Mouse (Mus musculus): ENCODE measurements at regions not wholly inside any gene's neighbourhood (a gene's known extent, or its start where the extent isn't known, plus 50 kb on each side); places are given as distances from the start of the nearest gene placed in this dataset.

DNA sequence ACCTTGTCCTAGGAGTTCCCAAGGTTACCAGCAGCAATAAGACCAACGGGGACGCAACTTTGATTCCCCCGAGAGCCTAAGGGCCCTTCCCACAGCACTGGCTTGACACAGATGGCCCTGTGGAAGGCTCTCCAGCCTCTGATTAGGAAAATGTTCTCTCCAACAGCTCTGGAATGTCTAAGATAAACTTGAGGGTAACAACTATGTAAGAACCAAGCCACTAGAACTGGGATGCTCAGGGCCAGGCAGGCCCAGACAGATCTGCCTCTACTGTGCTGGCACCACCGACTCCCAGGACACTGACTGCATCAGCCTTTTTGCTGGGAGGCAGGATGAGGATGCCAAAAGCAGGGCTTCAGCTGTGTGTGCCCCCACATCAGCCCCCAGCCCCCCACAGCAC is 61.9 kb upstream of the Laptm4a start:
- DNase-seq (ENCODE audit: low spot score): no peak
- WGBS: 51% methylated on average over 4 of the region's 4 CpGs
- no peak overlapping the region for H3K9ac ChIP-seq (ENCODE audit: low read depth, low read length, severe bottlenecking)
- no peak overlapping the region for H3K4me2 ChIP-seq (replicated peaks; ENCODE audit: low read depth, low read length, severe bottlenecking)
- peaks cover 30% of the 10 kb centered on the region for H3K4me1 ChIP-seq (ENCODE audit: control insufficient read depth, insufficient read depth, low read length)
- H3K36me3 ChIP-seq (ENCODE audit: control insufficient read depth, insufficient read depth, low read length): no peaks in the 10 kb centered on the region
- no peak for TF ChIP-seq POLR2A (IDR thresholded peaks at IDR 0.05; ENCODE audit: borderline replicate concordance, extremely low read depth, insufficient read depth, insufficient read length)
- no peaks in the 10 kb centered on the region for H3K9me3 ChIP-seq (ENCODE audit: control insufficient read depth, low read length)
- H3K27ac ChIP-seq (replicated peaks; ENCODE audit: low read depth, low read length): no peak overlapping the region
- no peaks in the 10 kb centered on the region for H3K27me3 ChIP-seq (ENCODE audit: control insufficient read depth, insufficient read depth, low read length)
- no peak overlapping the region for H3K4me3 ChIP-seq (replicated peaks; ENCODE audit: low read length)
- no peak for ATAC-seq (ENCODE audit: low FRiP score, low read depth)

DNA sequence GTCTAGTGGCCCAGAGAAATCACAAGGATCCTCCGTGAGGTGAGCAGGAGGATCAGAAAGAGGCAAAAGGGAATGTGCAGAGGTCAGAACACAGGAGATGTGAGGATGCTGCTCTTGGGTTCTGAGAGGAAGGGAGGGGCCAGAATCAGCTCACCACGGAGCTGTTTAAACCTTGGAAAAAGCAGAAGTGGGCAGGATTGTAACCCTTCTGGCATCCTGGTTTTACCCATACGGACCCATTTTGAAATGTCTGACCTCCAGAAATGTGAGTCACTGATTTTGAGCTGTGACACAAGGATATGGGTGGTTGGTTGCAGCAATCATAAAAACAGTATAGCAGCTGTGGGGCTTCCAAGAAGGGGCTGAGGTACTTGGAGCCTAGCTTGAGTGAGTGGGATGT is 56.6 kb upstream of the Laptm4a start:
- no peak for DNase-seq (ENCODE audit: low spot score)
- 56% methylated on average over 3 of the region's 3 CpGs for WGBS
- no peak for TF ChIP-seq POLR2A (IDR thresholded peaks at IDR 0.05; ENCODE audit: borderline replicate concordance, extremely low read depth, insufficient read depth, insufficient read length)

DNA sequence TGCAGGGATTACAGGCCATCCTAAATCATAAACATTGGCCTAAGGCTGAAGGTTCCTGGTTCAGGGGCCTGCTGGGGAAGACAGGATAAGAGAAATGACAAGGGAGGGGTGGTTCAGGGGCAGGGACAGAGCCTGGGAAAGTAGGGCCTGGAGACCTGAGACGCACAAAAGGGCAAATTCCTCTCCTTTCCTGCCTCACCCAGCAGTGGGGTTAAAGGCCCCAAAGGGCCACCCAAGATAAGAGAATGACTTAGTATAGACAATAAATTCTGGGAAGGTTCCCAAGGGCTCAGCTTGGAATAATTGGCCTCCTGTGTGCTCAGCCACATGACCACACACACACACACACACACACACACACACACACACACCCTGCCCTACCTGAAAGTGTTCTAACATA is 56.2 kb upstream of the Laptm4a start:
- no peak for TF ChIP-seq POLR2A (IDR thresholded peaks at IDR 0.05; ENCODE audit: borderline replicate concordance, extremely low read depth, insufficient read depth, insufficient read length)
- ATAC-seq (ENCODE audit: low FRiP score, low read depth) (no peak), DNase-seq (ENCODE audit: low spot score) (no peak)
- Histone ChIP-seq H3K4me3 (replicated peaks; ENCODE audit: low read length) (no peak overlapping the region), H3K27me3 (ENCODE audit: control insufficient read depth, insufficient read depth, low read length) (no peaks in the 10 kb centered on the region), H3K36me3 (ENCODE audit: control insufficient read depth, insufficient read depth, low read length) (no peaks in the 10 kb centered on the region), H3K9me3 (ENCODE audit: control insufficient read depth, low read length) (no peaks in the 10 kb centered on the region), H3K9ac (ENCODE audit: low read depth, low read length, severe bottlenecking) (no peak overlapping the region), H3K4me1 (ENCODE audit: control insufficient read depth, insufficient read depth, low read length) (peaks cover 4% of the 10 kb centered on the region; the same call in 1 of the 2 replicates), H3K27ac (replicated peaks; ENCODE audit: low read depth, low read length) (no peak overlapping the region), H3K4me2 (replicated peaks; ENCODE audit: low read depth, low read length, severe bottlenecking) (no peak overlapping the region)
- 40% methylated on average over 1 of the region's 1 CpGs for WGBS

More for the DNA sequence above, 56.6 kb upstream of the Laptm4a start:
- ATAC-seq (ENCODE audit: low FRiP score, low read depth): no peak
- H3K4me2 ChIP-seq (replicated peaks; ENCODE audit: low read depth, low read length, severe bottlenecking): no peak overlapping the region
- no peak overlapping the region for H3K27ac ChIP-seq (replicated peaks; ENCODE audit: low read depth, low read length)
- no peaks in the 10 kb centered on the region for H3K9me3 ChIP-seq (ENCODE audit: control insufficient read depth, low read length)
- no peaks in the 10 kb centered on the region for H3K27me3 ChIP-seq (ENCODE audit: control insufficient read depth, insufficient read depth, low read length)
- no peaks in the 10 kb centered on the region for H3K36me3 ChIP-seq (ENCODE audit: control insufficient read depth, insufficient read depth, low read length)
- no peak overlapping the region for H3K4me3 ChIP-seq (replicated peaks; ENCODE audit: low read length)
- peaks cover 4% of the 10 kb centered on the region; the same call in 1 of the 2 replicates for H3K4me1 ChIP-seq (ENCODE audit: control insufficient read depth, insufficient read depth, low read length)
- no peak overlapping the region for H3K9ac ChIP-seq (ENCODE audit: low read depth, low read length, severe bottlenecking)

DNA sequence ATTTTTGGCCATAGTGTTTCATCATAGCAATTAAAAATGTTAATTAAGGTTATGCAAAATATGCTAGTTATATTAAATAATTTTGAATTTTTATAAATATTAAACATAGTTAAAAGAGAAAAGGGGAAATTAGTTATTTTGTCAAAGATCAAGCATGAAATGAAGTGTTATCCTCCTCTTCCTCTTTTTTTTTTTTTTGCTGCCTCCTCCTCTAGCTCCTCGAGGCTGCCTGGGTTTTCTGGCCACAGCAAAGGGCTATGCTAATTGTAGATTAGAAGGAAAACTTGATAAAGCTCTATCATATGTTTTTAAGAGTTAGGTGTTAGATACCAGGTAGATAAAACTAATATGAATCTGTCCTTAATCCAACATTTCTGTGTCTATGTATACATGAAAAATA is 54.4 kb upstream of the Laptm4a start:
- Histone ChIP-seq H3K27me3 (ENCODE audit: control insufficient read depth, insufficient read depth, low read length) (no peaks in the 10 kb centered on the region), H3K4me2 (replicated peaks; ENCODE audit: low read depth, low read length, severe bottlenecking) (no peak overlapping the region)
- ATAC-seq (ENCODE audit: low FRiP score, low read depth): no peak

DNA sequence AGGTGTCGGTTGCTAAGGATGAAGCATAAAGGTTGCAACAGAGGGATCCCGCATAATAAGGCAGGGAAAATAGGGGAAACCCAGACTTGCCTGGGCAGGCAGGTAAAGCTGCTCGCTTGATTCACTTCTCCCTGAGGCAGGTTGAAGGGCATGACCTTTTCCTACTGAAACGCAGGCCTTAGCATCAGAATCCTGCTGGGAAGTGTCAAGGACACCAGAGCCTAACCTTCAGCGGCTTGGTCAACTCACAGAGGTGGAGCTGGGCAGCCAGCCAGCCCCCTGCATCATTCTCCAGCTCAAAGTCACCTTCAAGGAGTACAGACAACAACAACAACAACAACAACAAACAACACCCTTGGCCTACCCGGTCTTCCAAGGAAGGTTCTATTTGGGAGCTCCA is 52.8 kb upstream of the Laptm4a start:
- Histone ChIP-seq H3K36me3 (ENCODE audit: control insufficient read depth, insufficient read depth, low read length) (no peaks in the 10 kb centered on the region), H3K27ac (replicated peaks; ENCODE audit: low read depth, low read length) (no peak overlapping the region), H3K4me1 (ENCODE audit: control insufficient read depth, insufficient read depth, low read length) (no peaks in the 10 kb centered on the region), H3K9me3 (ENCODE audit: control insufficient read depth, low read length) (no peaks in the 10 kb centered on the region), H3K4me2 (replicated peaks; ENCODE audit: low read depth, low read length, severe bottlenecking) (no peak overlapping the region), H3K9ac (ENCODE audit: low read depth, low read length, severe bottlenecking) (no peak overlapping the region), H3K27me3 (ENCODE audit: control insufficient read depth, insufficient read depth, low read length) (no peaks in the 10 kb centered on the region), H3K4me3 (replicated peaks; ENCODE audit: low read length) (no peak overlapping the region)
- ATAC-seq (ENCODE audit: low FRiP score, low read depth) (no peak), DNase-seq (ENCODE audit: low spot score) (no peak)
- 60% methylated on average over 6 of the region's 6 CpGs for WGBS
- TF ChIP-seq POLR2A (IDR thresholded peaks at IDR 0.05; ENCODE audit: borderline replicate concordance, extremely low read depth, insufficient read depth, insufficient read length): no peak

More for the DNA sequence above, 54.4 kb upstream of the Laptm4a start:
- Histone ChIP-seq H3K4me3 (replicated peaks; ENCODE audit: low read length) (no peak overlapping the region), H3K36me3 (ENCODE audit: control insufficient read depth, insufficient read depth, low read length) (no peaks in the 10 kb centered on the region), H3K27ac (replicated peaks; ENCODE audit: low read depth, low read length) (no peak overlapping the region), H3K9me3 (ENCODE audit: control insufficient read depth, low read length) (no peaks in the 10 kb centered on the region), H3K9ac (ENCODE audit: low read depth, low read length, severe bottlenecking) (no peak overlapping the region), H3K4me1 (ENCODE audit: control insufficient read depth, insufficient read depth, low read length) (no peaks in the 10 kb centered on the region)
- TF ChIP-seq POLR2A (IDR thresholded peaks at IDR 0.05; ENCODE audit: borderline replicate concordance, extremely low read depth, insufficient read depth, insufficient read length): no peak
- WGBS: 45% methylated on average over 1 of the region's 1 CpGs
- DNase-seq (ENCODE audit: low spot score): no peak

DNA sequence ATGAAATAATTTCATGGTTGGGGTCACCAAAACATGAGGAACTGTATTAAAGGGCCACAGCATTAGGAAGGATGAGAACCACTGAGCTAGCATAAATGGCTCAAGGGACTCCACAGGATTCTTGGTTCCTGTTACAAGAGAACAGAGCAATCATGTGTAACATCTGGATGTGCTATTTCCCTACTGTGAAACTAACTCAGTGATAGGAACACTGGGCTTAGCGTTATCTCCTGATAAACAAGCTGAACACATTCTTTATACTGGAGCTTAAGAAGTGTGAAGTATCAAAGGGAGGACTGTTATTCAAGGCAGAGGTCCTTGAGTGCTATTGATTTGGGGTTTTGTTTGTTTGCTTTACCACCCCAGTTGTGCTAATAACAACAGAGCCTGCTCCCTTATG is 52.3 kb upstream of the Laptm4a start:
- H3K4me2 ChIP-seq (replicated peaks; ENCODE audit: low read depth, low read length, severe bottlenecking): no peak overlapping the region
- no peak overlapping the region for H3K9ac ChIP-seq (ENCODE audit: low read depth, low read length, severe bottlenecking)
- no peak overlapping the region for H3K27ac ChIP-seq (replicated peaks; ENCODE audit: low read depth, low read length)
- ATAC-seq (ENCODE audit: low FRiP score, low read depth) (no peak), DNase-seq (ENCODE audit: low spot score) (no peak)
- no peaks in the 10 kb centered on the region for H3K27me3 ChIP-seq (ENCODE audit: control insufficient read depth, insufficient read depth, low read length)
- H3K4me1 ChIP-seq (ENCODE audit: control insufficient read depth, insufficient read depth, low read length): peaks cover 2% of the 10 kb centered on the region; the same call in 1 of the 2 replicates
- H3K4me3 ChIP-seq (replicated peaks; ENCODE audit: low read length): no peak overlapping the region
- H3K9me3 ChIP-seq (ENCODE audit: control insufficient read depth, low read length): no peaks in the 10 kb centered on the region
- 13% methylated on average over 1 of the region's 1 CpGs for WGBS
- TF ChIP-seq POLR2A (IDR thresholded peaks at IDR 0.05; ENCODE audit: borderline replicate concordance, extremely low read depth, insufficient read depth, insufficient read length): no peak
- no peaks in the 10 kb centered on the region for H3K36me3 ChIP-seq (ENCODE audit: control insufficient read depth, insufficient read depth, low read length)
